Mouse (Mus musculus): Measurements from ENCODE around the gene Ltbp2. TPM values are rescaled to one million over a fixed set of nuclear protein-coding genes. Genes with fewer than 3 reads are reported as not detected.

Gene Ltbp2
- polyA plus RNA-seq, 1 experiment from 2014 or later = 0.87 TPM

GRCm38 (mm10) chr12:84743496-84743895 lies 132.8 kb downstream of the Ltbp2 start:
- no peak overlapping the region for H3K9ac ChIP-seq (ENCODE audit: low read depth, low read length)
- no peaks in the 10 kb centered on the region for H3K27me3 ChIP-seq (replicated peaks; ENCODE audit: control insufficient read depth, insufficient read depth, low read length)
- no peak for ATAC-seq
- H3K36me3 ChIP-seq (ENCODE audit: control insufficient read depth, insufficient read depth) = no peaks in the 10 kb centered on the region
- no peak overlapping the region for H3K27ac ChIP-seq (ENCODE audit: low read depth, low read length)
- no peak overlapping the region for H3K4me3 ChIP-seq (ENCODE audit: low read depth, low read length)
- H3K9me3 ChIP-seq (ENCODE audit: control insufficient read depth) = no peaks in the 10 kb centered on the region
- 78% methylated on average over 10 of the region's 10 CpGs for WGBS
- TF ChIP-seq CTCF (IDR thresholded peaks at IDR 0.05; ENCODE audit: low read depth) = no peak
- no peaks in the 10 kb centered on the region for H3K4me1 ChIP-seq (replicated peaks; ENCODE audit: control insufficient read depth, insufficient read depth, low read length)
- H3K4me2 ChIP-seq (replicated peaks; ENCODE audit: low read depth) = no peak overlapping the region

- 69% methylated on average over 13 of the region's 13 CpGs for WGBS
- H3K27me3 ChIP-seq (replicated peaks; ENCODE audit: control insufficient read depth, insufficient read depth, low read length) = no peaks in the 10 kb centered on the region
- ATAC-seq = no peak
- no peaks in the 10 kb centered on the region for H3K4me1 ChIP-seq (replicated peaks; ENCODE audit: control insufficient read depth, insufficient read depth, low read length)
- H3K9ac ChIP-seq (ENCODE audit: low read depth, low read length) = no peak overlapping the region
- TF ChIP-seq CTCF (IDR thresholded peaks at IDR 0.05; ENCODE audit: low read depth) = no peak
- no peaks in the 10 kb centered on the region for H3K36me3 ChIP-seq (ENCODE audit: control insufficient read depth, insufficient read depth)
- H3K27ac ChIP-seq (ENCODE audit: low read depth, low read length) = no peak overlapping the region
- no peaks in the 10 kb centered on the region for H3K9me3 ChIP-seq (ENCODE audit: control insufficient read depth)
- no peak overlapping the region for H3K4me2 ChIP-seq (replicated peaks; ENCODE audit: low read depth)
- no peak overlapping the region for H3K4me3 ChIP-seq (ENCODE audit: low read depth, low read length)
These were observed 143.0 kb downstream of the Ltbp2 start for GRCm38 (mm10) chr12:84733366-84733765.

Other genes starting within 250 kb of the Ltbp2 start
- gene Vrtn, start 235.5 kb downstream of the Ltbp2 start, polyA plus RNA-seq (2015; fragmentation: Nextera tagmentation; extraction: Ambion mirVana) = not detected in 2 replicates
- gene Syndig1l, start 177.7 kb downstream of the Ltbp2 start, polyA plus RNA-seq (2015; fragmentation: Nextera tagmentation; extraction: Ambion mirVana) = 0.12 TPM in 1 of 2 replicates, not detected in the other
- gene Npc2, start 103.4 kb downstream of the Ltbp2 start, polyA plus RNA-seq (2015; fragmentation: Nextera tagmentation; extraction: Ambion mirVana) = 100 and 107 TPM in 2 replicates
- 104 and 119 TPM in 2 replicates for gene Isca2, start 103.3 kb downstream of the Ltbp2 start, polyA plus RNA-seq (2015; fragmentation: Nextera tagmentation; extraction: Ambion mirVana)
- gene Fcf1, start 94.4 kb upstream of the Ltbp2 start, polyA plus RNA-seq (2015; fragmentation: Nextera tagmentation; extraction: Ambion mirVana) = 91.3 and 97.3 TPM in 2 replicates
- 5.1 and 5.5 TPM in 2 replicates for gene Arel1, start 94.4 kb upstream of the Ltbp2 start, polyA plus RNA-seq (2015; fragmentation: Nextera tagmentation; extraction: Ambion mirVana)
- 12.4 and 12.8 TPM in 2 replicates for gene Ylpm1, start 119.8 kb upstream of the Ltbp2 start, polyA plus RNA-seq (2015; fragmentation: Nextera tagmentation; extraction: Ambion mirVana)
- 0.99 and 1.6 TPM in 2 replicates for gene Prox2, start 234.2 kb upstream of the Ltbp2 start, polyA plus RNA-seq (2015; fragmentation: Nextera tagmentation; extraction: Ambion mirVana)
- gene Dlst, start 234.3 kb upstream of the Ltbp2 start, polyA plus RNA-seq (2015; fragmentation: Nextera tagmentation; extraction: Ambion mirVana) = 119 and 125 TPM in 2 replicates

Measured in intestine, postnatal 0 days (tissue).